Mouse (Mus musculus) kidney, postnatal 4 days (tissue): ENCODE measurements at regions not wholly inside any gene's neighbourhood (a gene's known extent, or its start where the extent isn't known, plus 50 kb on each side); places are given as distances from the start of the nearest gene placed in this dataset.

Experiments used
- DNase-seq, 2 experiments: peaks; one replicate each; pipeline ENCODE4 v3.0.0; 2021; ENCODE audit warnings: mixed read lengths in 2 of 2

- no peak for DNase-seq
Measured at GRCm38 (mm10) chr3:52600581-52600980, 332.4 kb downstream of the Foxo1 start.

- no peak for DNase-seq
Measured at GRCm38 (mm10) chr3:52600146-52600545, 332.0 kb downstream of the Foxo1 start.

- DNase-seq: no peak
Measured at GRCm38 (mm10) chr3:52586418-52586817, 318.3 kb downstream of the Foxo1 start.

- no peak for DNase-seq
Measured at GRCm38 (mm10) chr3:52579917-52580316, 311.8 kb downstream of the Foxo1 start.

GRCm38 (mm10) chr3:52579096-52579495, 311.0 kb downstream of the Foxo1 start:
- no peak for DNase-seq

- DNase-seq: peak in 1 of 2 experiments; percentile 15
Measured at GRCm38 (mm10) chr3:52576703-52577244, 308.6 kb downstream of the Foxo1 start.

- no peak for DNase-seq
Measured at GRCm38 (mm10) chr3:52575237-52575798, 307.2 kb downstream of the Foxo1 start.

- DNase-seq: no peak
Measured at GRCm38 (mm10) chr3:52574341-52574740, 306.2 kb downstream of the Foxo1 start.

- DNase-seq: no peak
Measured at GRCm38 (mm10) chr3:52573806-52574205, 305.7 kb downstream of the Foxo1 start.

- no peak for DNase-seq
Measured at GRCm38 (mm10) chr3:52572514-52573485, 304.7 kb downstream of the Foxo1 start.

- no peak for DNase-seq
Measured at GRCm38 (mm10) chr3:52567606-52568372, 299.7 kb downstream of the Foxo1 start.

- DNase-seq: no peak
Measured at GRCm38 (mm10) chr3:52563595-52563994, 295.5 kb downstream of the Foxo1 start.

GRCm38 (mm10) chr3:52562816-52563215, 294.7 kb downstream of the Foxo1 start:
- DNase-seq: no peak

GRCm38 (mm10) chr3:52559481-52559880, 291.3 kb downstream of the Foxo1 start:
- no peak for DNase-seq

GRCm38 (mm10) chr3:52558765-52559164, 290.6 kb downstream of the Foxo1 start:
- no peak for DNase-seq

- DNase-seq: no peak
Measured at GRCm38 (mm10) chr3:52557296-52557695, 289.2 kb downstream of the Foxo1 start.

- DNase-seq: peak in 1 of 2 experiments; percentile 15
Measured at GRCm38 (mm10) chr3:52555038-52555437, 286.9 kb downstream of the Foxo1 start.

- DNase-seq: no peak
Measured at GRCm38 (mm10) chr3:52554490-52554889, 286.4 kb downstream of the Foxo1 start.

GRCm38 (mm10) chr3:52548201-52548893, 280.2 kb downstream of the Foxo1 start:
- DNase-seq: no peak

- no peak for DNase-seq
Measured at GRCm38 (mm10) chr3:52546035-52546434, 277.9 kb downstream of the Foxo1 start.

- no peak for DNase-seq
Measured at GRCm38 (mm10) chr3:52543006-52543405, 274.9 kb downstream of the Foxo1 start.

GRCm38 (mm10) chr3:52540862-52541380, 272.8 kb downstream of the Foxo1 start:
- no peak for DNase-seq
